Mouse (Mus musculus): ENCODE measurements around the gene Unc5c. TPM values are rescaled to one million over a fixed set of nuclear protein-coding genes. Genes with fewer than 3 reads are reported as not detected.

Gene Unc5c
- polyA plus RNA-seq, 1 experiment from 2014 or later, result 4.4 TPM

- H3K27ac ChIP-seq (ENCODE audit: low read depth, low read length), result no peak overlapping the region
- H3K4me2 ChIP-seq (ENCODE audit: low read length), result no peak overlapping the region
- peaks cover 8% of the 10 kb centered on the region; the same call in 1 of the 2 replicates for H3K4me1 ChIP-seq (ENCODE audit: control insufficient read depth, insufficient read depth, low read length)
- H3K27me3 ChIP-seq (replicated peaks; ENCODE audit: control insufficient read depth, insufficient read depth, low read length), result peaks cover 2% of the 10 kb centered on the region; the same call in 1 of the 2 replicates
- H3K4me3 ChIP-seq (ENCODE audit: low read depth, low read length), result no peak overlapping the region
- no peaks in the 10 kb centered on the region for H3K36me3 ChIP-seq (ENCODE audit: control insufficient read depth, insufficient read depth, low read length)
- no peaks in the 10 kb centered on the region for H3K9me3 ChIP-seq (replicated peaks; ENCODE audit: control insufficient read depth, low read length)
- DNase-seq (ENCODE audit: low spot score) (no peak), ATAC-seq (no peak)
- 79% methylated on average over 2 of the region's 2 CpGs for WGBS
- H3K9ac ChIP-seq (ENCODE audit: low read length), result no peak overlapping the region
These were observed 133.9 kb downstream of the Unc5c start for GRCm38 (mm10) chr3:141598936-141599335.

- ATAC-seq (peak; percentile 71), DNase-seq (ENCODE audit: low spot score) (peak; percentile 41)
- Histone ChIP-seq H3K9me3 (replicated peaks; ENCODE audit: control insufficient read depth, low read length) (no peaks in the 10 kb centered on the region), H3K27me3 (replicated peaks; ENCODE audit: control insufficient read depth, insufficient read depth, low read length) (0 out of 2 replicates have a peak, but pooled peaks cover 2% of the 10 kb centered on the region), H3K27ac (ENCODE audit: low read depth, low read length) (no peak overlapping the region), H3K9ac (ENCODE audit: low read length) (no peak overlapping the region), H3K4me2 (ENCODE audit: low read length) (no peak overlapping the region), H3K4me1 (ENCODE audit: control insufficient read depth, insufficient read depth, low read length) (peaks cover 8% of the 10 kb centered on the region; the same call in 1 of the 2 replicates), H3K36me3 (ENCODE audit: control insufficient read depth, insufficient read depth, low read length) (no peaks in the 10 kb centered on the region), H3K4me3 (ENCODE audit: low read depth, low read length) (no peak overlapping the region)
- WGBS, result 14% methylated on average over 6 of the region's 6 CpGs
These were observed 136.1 kb downstream of the Unc5c start for GRCm38 (mm10) chr3:141601072-141601549.

- Histone ChIP-seq H3K4me2 (ENCODE audit: low read length) (no peak overlapping the region), H3K9ac (ENCODE audit: low read length) (no peak overlapping the region), H3K27me3 (replicated peaks; ENCODE audit: control insufficient read depth, insufficient read depth, low read length) (no peaks in the 10 kb centered on the region), H3K4me3 (ENCODE audit: low read depth, low read length) (no peak overlapping the region), H3K27ac (ENCODE audit: low read depth, low read length) (no peak overlapping the region), H3K4me1 (ENCODE audit: control insufficient read depth, insufficient read depth, low read length) (no peaks in the 10 kb centered on the region), H3K36me3 (ENCODE audit: control insufficient read depth, insufficient read depth, low read length) (no peaks in the 10 kb centered on the region), H3K9me3 (replicated peaks; ENCODE audit: control insufficient read depth, low read length) (no peaks in the 10 kb centered on the region)
- ATAC-seq (no peak), DNase-seq (ENCODE audit: low spot score) (no peak)
- WGBS, result 77% methylated on average over 1 of the region's 1 CpGs
These were observed 151.7 kb downstream of the Unc5c start for GRCm38 (mm10) chr3:141616718-141617117.

- ATAC-seq, result no peak
- Histone ChIP-seq H3K36me3 (ENCODE audit: control insufficient read depth, insufficient read depth, low read length) (no peaks in the 10 kb centered on the region), H3K4me3 (ENCODE audit: low read depth, low read length) (no peak overlapping the region), H3K4me1 (ENCODE audit: control insufficient read depth, insufficient read depth, low read length) (no peaks in the 10 kb centered on the region), H3K9me3 (replicated peaks; ENCODE audit: control insufficient read depth, low read length) (no peaks in the 10 kb centered on the region), H3K9ac (ENCODE audit: low read length) (no peak overlapping the region), H3K27ac (ENCODE audit: low read depth, low read length) (no peak overlapping the region), H3K4me2 (ENCODE audit: low read length) (no peak overlapping the region), H3K27me3 (replicated peaks; ENCODE audit: control insufficient read depth, insufficient read depth, low read length) (no peaks in the 10 kb centered on the region)
- no peak for DNase-seq (ENCODE audit: low spot score)
- 5% methylated on average over 1 of the region's 1 CpGs for WGBS
These were observed 153.7 kb downstream of the Unc5c start for GRCm38 (mm10) chr3:141618675-141619074.

GRCm38 (mm10) chr3:141621496-141621895 lies 156.5 kb downstream of the Unc5c start:
- ATAC-seq, result no peak
- Histone ChIP-seq H3K9ac (ENCODE audit: low read length) (no peak overlapping the region), H3K27ac (ENCODE audit: low read depth, low read length) (no peak overlapping the region), H3K27me3 (replicated peaks; ENCODE audit: control insufficient read depth, insufficient read depth, low read length) (no peaks in the 10 kb centered on the region), H3K4me3 (ENCODE audit: low read depth, low read length) (no peak overlapping the region), H3K36me3 (ENCODE audit: control insufficient read depth, insufficient read depth, low read length) (no peaks in the 10 kb centered on the region), H3K4me1 (ENCODE audit: control insufficient read depth, insufficient read depth, low read length) (no peaks in the 10 kb centered on the region), H3K4me2 (ENCODE audit: low read length) (no peak overlapping the region), H3K9me3 (replicated peaks; ENCODE audit: control insufficient read depth, low read length) (no peaks in the 10 kb centered on the region)
- DNase-seq (ENCODE audit: low spot score), result no peak
- WGBS, result 91% methylated on average over 1 of the region's 1 CpGs

- Histone ChIP-seq H3K9ac (ENCODE audit: low read length) (no peak overlapping the region), H3K27me3 (replicated peaks; ENCODE audit: control insufficient read depth, insufficient read depth, low read length) (no peaks in the 10 kb centered on the region), H3K4me3 (ENCODE audit: low read depth, low read length) (no peak overlapping the region), H3K9me3 (replicated peaks; ENCODE audit: control insufficient read depth, low read length) (no peaks in the 10 kb centered on the region), H3K36me3 (ENCODE audit: control insufficient read depth, insufficient read depth, low read length) (no peaks in the 10 kb centered on the region), H3K27ac (ENCODE audit: low read depth, low read length) (no peak overlapping the region), H3K4me1 (ENCODE audit: control insufficient read depth, insufficient read depth, low read length) (no peaks in the 10 kb centered on the region), H3K4me2 (ENCODE audit: low read length) (no peak overlapping the region)
- 71% methylated on average over 1 of the region's 1 CpGs for WGBS
- no peak for ATAC-seq
- no peak for DNase-seq (ENCODE audit: low spot score)
These were observed 162.1 kb downstream of the Unc5c start for GRCm38 (mm10) chr3:141626935-141627638.

- no peak overlapping the region for H3K9ac ChIP-seq (ENCODE audit: low read length)
- no peak for DNase-seq (ENCODE audit: low spot score)
- no peaks in the 10 kb centered on the region for H3K27me3 ChIP-seq (replicated peaks; ENCODE audit: control insufficient read depth, insufficient read depth, low read length)
- no peak overlapping the region for H3K4me3 ChIP-seq (ENCODE audit: low read depth, low read length)
- H3K4me2 ChIP-seq (ENCODE audit: low read length), result no peak overlapping the region
- H3K36me3 ChIP-seq (ENCODE audit: control insufficient read depth, insufficient read depth, low read length), result no peaks in the 10 kb centered on the region
- no peak overlapping the region for H3K27ac ChIP-seq (ENCODE audit: low read depth, low read length)
- WGBS, result 90% methylated on average over 5 of the region's 5 CpGs
- H3K4me1 ChIP-seq (ENCODE audit: control insufficient read depth, insufficient read depth, low read length), result no peaks in the 10 kb centered on the region
- ATAC-seq, result no peak
- no peaks in the 10 kb centered on the region for H3K9me3 ChIP-seq (replicated peaks; ENCODE audit: control insufficient read depth, low read length)
These were observed 162.6 kb downstream of the Unc5c start for GRCm38 (mm10) chr3:141627639-141627977.

- no peak overlapping the region for H3K9ac ChIP-seq (ENCODE audit: low read length)
- H3K27me3 ChIP-seq (replicated peaks; ENCODE audit: control insufficient read depth, insufficient read depth, low read length), result no peaks in the 10 kb centered on the region
- ATAC-seq, result no peak
- 9% methylated on average over 1 of the region's 1 CpGs for WGBS
- no peaks in the 10 kb centered on the region for H3K9me3 ChIP-seq (replicated peaks; ENCODE audit: control insufficient read depth, low read length)
- no peaks in the 10 kb centered on the region for H3K36me3 ChIP-seq (ENCODE audit: control insufficient read depth, insufficient read depth, low read length)
- no peak overlapping the region for H3K4me2 ChIP-seq (ENCODE audit: low read length)
- no peaks in the 10 kb centered on the region for H3K4me1 ChIP-seq (ENCODE audit: control insufficient read depth, insufficient read depth, low read length)
- no peak overlapping the region for H3K27ac ChIP-seq (ENCODE audit: low read depth, low read length)
- DNase-seq (ENCODE audit: low spot score), result peak; percentile 11
- H3K4me3 ChIP-seq (ENCODE audit: low read depth, low read length), result no peak overlapping the region
These were observed 164.4 kb downstream of the Unc5c start for GRCm38 (mm10) chr3:141629431-141629830.

GRCm38 (mm10) chr3:141637900-141638299 lies 172.9 kb downstream of the Unc5c start:
- Histone ChIP-seq H3K9ac (ENCODE audit: low read length) (no peak overlapping the region), H3K4me3 (ENCODE audit: low read depth, low read length) (no peak overlapping the region), H3K9me3 (replicated peaks; ENCODE audit: control insufficient read depth, low read length) (no peaks in the 10 kb centered on the region), H3K27me3 (replicated peaks; ENCODE audit: control insufficient read depth, insufficient read depth, low read length) (no peaks in the 10 kb centered on the region), H3K36me3 (ENCODE audit: control insufficient read depth, insufficient read depth, low read length) (no peaks in the 10 kb centered on the region), H3K27ac (ENCODE audit: low read depth, low read length) (no peak overlapping the region), H3K4me1 (ENCODE audit: control insufficient read depth, insufficient read depth, low read length) (no peaks in the 10 kb centered on the region), H3K4me2 (ENCODE audit: low read length) (no peak overlapping the region)
- DNase-seq (ENCODE audit: low spot score) (no peak), ATAC-seq (no peak)
- 94% methylated on average over 1 of the region's 1 CpGs for WGBS
